8 mouse cellular contexts compared by ENCODE assay signal in the genomic region with DNA sequence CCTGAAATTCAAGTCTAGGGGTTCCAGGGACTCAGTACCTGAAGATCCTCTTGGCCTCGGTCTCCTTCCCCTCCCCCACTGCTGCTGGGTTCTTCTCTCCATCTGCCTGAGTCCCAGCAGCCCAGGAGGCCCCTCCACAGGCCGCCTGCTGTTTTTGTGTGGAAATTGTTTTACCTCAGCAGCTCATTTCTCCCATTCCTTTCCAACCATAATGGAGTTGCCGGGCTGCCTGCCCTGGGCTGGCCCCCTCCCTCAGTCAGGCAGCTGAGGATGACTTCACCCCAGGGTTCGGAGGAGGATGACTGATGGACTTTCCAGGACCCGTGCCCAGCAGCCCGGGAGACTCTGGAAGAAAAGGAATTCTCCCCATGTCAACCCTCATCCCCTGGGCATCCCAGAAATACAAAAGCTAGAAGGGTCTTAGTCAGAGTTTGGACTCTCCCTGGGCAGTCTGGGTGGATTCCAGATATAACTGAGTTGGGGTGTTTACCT. TPM values are rescaled to one million over a fixed set of nuclear protein-coding genes. Genes with fewer than 3 reads are reported as not detected.
A peak's percentile ranks its signal among the peaks of the same experiment; 100 is the strongest.
DNase-seq lines count a peak whose midpoint lies in the region; ATAC-seq and TF ChIP-seq lines count a peak whose summit lies in the region.

No protein-coding gene starts in this region.

- peak overlapping the region; percentile 43; the same call in 1 of the 2 replicates for H3K9ac ChIP-seq in embryonic facial prominence, embryonic 14.5 days (ENCODE audit: low read depth, low read length)
- H3K9ac ChIP-seq in hindbrain, embryonic 11.5 days (ENCODE audit: low read depth, low read length), result peak overlapping the region; percentile 36; the same call in 1 of the 2 replicates
- H3K9ac ChIP-seq in midbrain, embryonic 12.5 days (replicated peaks), result peak overlapping the region; percentile 29; the same call in 1 of the 2 replicates

- no peak overlapping the region for H3K4me3 ChIP-seq in layer of hippocampus, adult 2 months
- H3K4me3 ChIP-seq in embryonic facial prominence, embryonic 14.5 days (ENCODE audit: low read depth, low read length), result no peak overlapping the region
- H3K4me3 ChIP-seq in hindbrain, embryonic 11.5 days (ENCODE audit: low read depth, low read length), result no peak overlapping the region
- no peak overlapping the region for H3K4me3 ChIP-seq in midbrain, embryonic 12.5 days

- H3K9me3 ChIP-seq in embryonic facial prominence, embryonic 14.5 days (ENCODE audit: control insufficient read depth, low read length), result no peaks in the 10 kb centered on the region
- no peaks in the 10 kb centered on the region for H3K9me3 ChIP-seq in hindbrain, embryonic 11.5 days (ENCODE audit: control insufficient read depth, low read length)
- no peaks in the 10 kb centered on the region for H3K9me3 ChIP-seq in midbrain, embryonic 12.5 days

- 7% methylated on average over 6 of the region's 6 CpGs for WGBS in embryonic facial prominence, embryonic 14.5 days
- 13% methylated on average over 6 of the region's 6 CpGs for WGBS in hindbrain, embryonic 11.5 days
- WGBS in midbrain, embryonic 12.5 days, result 13% methylated on average over 6 of the region's 6 CpGs

- peak overlapping the region; percentile 28; the same call in 1 of the 2 replicates for H3K27ac ChIP-seq in layer of hippocampus, adult 2 months
- H3K27ac ChIP-seq in embryonic facial prominence, embryonic 14.5 days (replicated peaks; ENCODE audit: low read depth, low read length), result peak overlapping the region; percentile 93
- peak overlapping the region; percentile 77 for H3K27ac ChIP-seq in hindbrain, embryonic 11.5 days (ENCODE audit: low read depth, low read length)
- H3K27ac ChIP-seq in midbrain, embryonic 12.5 days (replicated peaks), result peak overlapping the region; percentile 60

- TF ChIP-seq CTCF in layer of hippocampus, adult 2 months (conservative IDR thresholded peaks at IDR 0.05), result peak; percentile 14; the same call in 1 of the 2 replicates

- peak; percentile 81 for ATAC-seq in embryonic facial prominence, embryonic 14.5 days (ENCODE audit: low read depth)
- peak; percentile 66 for ATAC-seq in hindbrain, embryonic 11.5 days (ENCODE audit: low FRiP score)
- ATAC-seq in midbrain, embryonic 12.5 days (ENCODE audit: low FRiP score, low read depth), result peak; percentile 52; the same call in 1 of the 2 replicates
- no peak for ATAC-seq in inflammation-experienced regulatory T-cells, adult 6 months

- H3K36me3 ChIP-seq in embryonic facial prominence, embryonic 14.5 days (ENCODE audit: control insufficient read depth, insufficient read depth, low read length), result peaks cover 29% of the 10 kb centered on the region
- no peaks in the 10 kb centered on the region for H3K36me3 ChIP-seq in hindbrain, embryonic 11.5 days (ENCODE audit: control insufficient read depth, insufficient read depth, low read length)
- peaks cover 36% of the 10 kb centered on the region for H3K36me3 ChIP-seq in midbrain, embryonic 12.5 days

- peaks cover 31% of the 10 kb centered on the region for H3K4me1 ChIP-seq in embryonic facial prominence, embryonic 14.5 days (ENCODE audit: control insufficient read depth, insufficient read depth, low read length)
- H3K4me1 ChIP-seq in hindbrain, embryonic 11.5 days (replicated peaks; ENCODE audit: control insufficient read depth, insufficient read depth, low read length), result peaks cover 19% of the 10 kb centered on the region
- peaks cover 26% of the 10 kb centered on the region for H3K4me1 ChIP-seq in midbrain, embryonic 12.5 days

- no peaks in the 10 kb centered on the region for H3K27me3 ChIP-seq in embryonic facial prominence, embryonic 14.5 days (replicated peaks; ENCODE audit: control insufficient read depth, insufficient read depth, low read length)
- H3K27me3 ChIP-seq in hindbrain, embryonic 11.5 days (ENCODE audit: control insufficient read depth, insufficient read depth, low read length), result no peaks in the 10 kb centered on the region
- H3K27me3 ChIP-seq in midbrain, embryonic 12.5 days, result peaks cover 12% of the 10 kb centered on the region

- DNase-seq in layer of hippocampus, adult 2 months (ENCODE audit: low spot score in 2 of 2), result no peak
- DNase-seq in layer of hippocampus, adult 18-20 months (ENCODE audit: low spot score in 2 of 2), result no peak
- DNase-seq in embryonic facial prominence, embryonic 14.5 days (ENCODE audit: low spot score), result peak; percentile 90
- peak; percentile 59 for DNase-seq in hindbrain, embryonic 11.5 days (ENCODE audit: low spot score)
- DNase-seq in layer of hippocampus, adult 9-10 months (ENCODE audit: low spot score), result no peak
- no peak for DNase-seq in cerebellum, adult 11 months

- peak overlapping the region; percentile 43 for H3K4me2 ChIP-seq in embryonic facial prominence, embryonic 14.5 days (ENCODE audit: low read depth, low read length)
- 0 out of 2 replicates have a peak overlapping the region, but pooled peaks have one; percentile 6 for H3K4me2 ChIP-seq in hindbrain, embryonic 11.5 days (replicated peaks; ENCODE audit: low read depth, low read length)
- H3K4me2 ChIP-seq in midbrain, embryonic 12.5 days (replicated peaks), result peak overlapping the region; percentile 10; the same call in 1 of the 2 replicates

RNA-seq across cellular contexts. Expression of a gene that starts 23.7 kb away (rescaled TPM):
- total RNA-seq in layer of hippocampus, adult 2 months (2021), result 10 to 100 TPM; 64.9 to 65.6 TPM
- total RNA-seq in layer of hippocampus, adult 18-20 months (2021), result 10 to 100 TPM; 63.8 to 77.8 TPM
- polyA plus RNA-seq in embryonic facial prominence, embryonic 14.5 days (2014; fragmentation: Nextera tagmentation; extraction: Ambion mirVana), result 55.6 and 59.4 TPM in 2 replicates
- 83.2 and 84.5 TPM in 2 replicates for polyA plus RNA-seq in hindbrain, embryonic 11.5 days (2014; fragmentation: Nextera tagmentation; extraction: Ambion mirVana)
- 69.5 and 71.1 TPM in 2 replicates for polyA plus RNA-seq in midbrain, embryonic 12.5 days (2016; fragmentation: Nextera tagmentation; extraction: Ambion mirVana)
- 100 to 1,000 TPM in 2 of 3 experiments, 10 to 100 TPM in 1; 75.3 to 134 (median 101) TPM for polyA plus RNA-seq in inflammation-experienced regulatory T-cells, adult 6 months (2017; shearing (Covaris generic))

Comparison
In these comparisons a context has a peak if more than half of its experiments do, and no peak if none do; other contexts are left out.
1. DNase-seq: peak in embryonic facial prominence, embryonic 14.5 days (single experiment) and hindbrain, embryonic 11.5 days (single experiment); none in layer of hippocampus, adult 2 months (0 of 2), layer of hippocampus, adult 18-20 months (0 of 2), layer of hippocampus, adult 9-10 months (single experiment) and cerebellum, adult 11 months (single experiment).
2. H3K27ac ChIP-seq: peak in every context shown above with its lines; median percentile 93 in embryonic facial prominence, embryonic 14.5 days; 77 in hindbrain, embryonic 11.5 days; 60 in midbrain, embryonic 12.5 days; 28 in layer of hippocampus, adult 2 months.
3. Peak in every context shown above with its lines, with median percentiles within 50 percentile points of each other: H3K4me2 ChIP-seq and H3K9ac ChIP-seq.